Mouse (Mus musculus): ENCODE measurements around the gene Zbtb7a. TPM values are rescaled to one million over a fixed set of nuclear protein-coding genes. Genes with fewer than 3 reads are reported as not detected.
A peak's percentile ranks its signal among the peaks of the same experiment; 100 is the strongest.

Zbtb7a gene
- total RNA-seq, 2 experiments from 2014 or later, result 109 to 116 TPM

DNA sequence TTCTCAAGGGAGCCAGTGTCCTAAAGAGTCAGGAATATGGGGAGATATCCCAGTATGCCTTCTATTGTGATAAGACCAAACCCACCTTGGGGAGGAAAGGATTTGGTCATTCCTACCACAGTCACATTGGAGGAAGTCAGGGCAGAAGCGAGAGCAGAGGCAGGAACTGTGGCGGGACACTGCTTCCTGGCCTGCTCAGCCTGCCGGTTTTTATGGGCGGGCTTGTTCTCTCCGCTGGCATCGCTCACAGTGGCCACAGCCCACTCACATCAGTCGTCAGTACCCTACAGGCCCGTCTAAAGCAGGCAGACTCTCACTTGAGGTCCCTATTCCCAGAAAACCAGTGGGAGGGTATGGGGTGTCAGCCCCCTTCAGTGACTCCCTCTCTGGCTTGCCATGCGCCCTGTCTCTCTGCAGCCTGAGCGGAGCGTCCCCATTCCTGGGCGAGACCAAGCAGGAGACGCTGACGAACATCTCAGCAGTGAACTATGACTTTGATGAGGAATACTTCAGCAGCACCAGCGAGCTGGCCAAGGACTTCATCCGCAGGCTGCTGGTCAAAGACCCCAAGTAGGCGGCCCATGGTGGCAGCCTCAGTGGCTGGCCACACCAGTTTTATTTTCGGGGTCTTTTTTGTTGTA lies 56.4 kb downstream of the Zbtb7a start:
- no peak for DNase-seq

DNA sequence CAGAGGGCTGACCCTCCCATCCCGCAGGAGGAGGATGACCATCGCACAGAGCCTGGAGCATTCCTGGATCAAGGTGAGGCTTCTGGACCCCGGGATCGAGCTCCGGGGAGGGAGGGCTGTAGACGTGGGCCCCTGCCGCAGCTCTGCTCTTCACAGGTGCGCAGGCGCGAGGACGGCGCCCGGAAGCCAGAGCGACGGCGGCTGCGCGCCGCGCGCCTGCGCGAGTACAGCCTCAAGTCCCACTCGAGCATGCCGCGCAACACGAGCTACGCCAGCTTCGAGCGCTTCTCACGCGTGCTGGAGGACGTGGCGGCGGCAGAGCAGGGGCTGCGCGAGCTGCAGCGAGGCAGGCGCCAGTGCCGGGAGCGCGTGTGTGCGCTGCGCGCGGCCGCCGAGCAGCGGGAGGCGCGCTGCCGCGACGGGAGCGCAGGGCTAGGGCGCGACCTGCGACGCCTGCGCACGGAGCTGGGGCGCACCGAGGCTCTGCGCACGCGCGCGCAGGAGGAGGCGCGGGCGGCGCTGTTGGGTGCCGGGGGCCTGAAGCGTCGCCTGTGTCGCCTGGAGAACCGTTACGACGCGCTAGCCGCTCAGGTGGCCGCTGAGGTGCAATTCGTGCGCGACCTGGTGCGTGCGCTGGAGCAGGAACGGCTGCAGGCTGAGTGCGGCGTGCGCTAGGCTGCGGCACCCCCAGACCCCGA lies 57.4 kb downstream of the Zbtb7a start:
- DNase-seq, result peak; percentile 86 to 90

DNA sequence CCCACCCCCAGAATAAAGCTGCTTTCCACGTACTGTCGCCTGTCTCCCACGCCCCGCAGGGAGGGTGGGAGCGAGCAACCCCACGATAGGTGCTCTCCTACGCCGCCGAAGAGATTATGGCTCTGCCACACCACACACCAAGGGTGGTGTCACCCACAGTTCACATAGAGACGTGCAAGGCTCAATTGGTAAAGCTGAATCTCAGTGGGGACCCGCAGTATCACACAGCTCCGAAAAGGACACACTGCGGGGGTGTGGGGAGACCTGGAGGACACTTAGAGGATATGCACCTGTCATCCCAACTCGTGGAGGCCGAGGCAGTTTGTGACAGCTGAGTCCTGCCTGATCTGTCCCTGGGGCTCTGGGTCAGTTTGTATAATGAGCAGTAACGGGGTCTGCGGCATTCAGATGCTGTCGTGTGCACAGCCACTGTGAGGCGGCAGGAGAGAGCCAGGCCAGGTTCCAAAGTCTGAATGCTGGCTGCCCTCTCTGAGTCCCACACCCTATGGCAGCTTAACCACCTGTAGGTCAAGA lies 58.0 kb downstream of the Zbtb7a start:
- DNase-seq, result peak; percentile 51 to 58

DNA sequence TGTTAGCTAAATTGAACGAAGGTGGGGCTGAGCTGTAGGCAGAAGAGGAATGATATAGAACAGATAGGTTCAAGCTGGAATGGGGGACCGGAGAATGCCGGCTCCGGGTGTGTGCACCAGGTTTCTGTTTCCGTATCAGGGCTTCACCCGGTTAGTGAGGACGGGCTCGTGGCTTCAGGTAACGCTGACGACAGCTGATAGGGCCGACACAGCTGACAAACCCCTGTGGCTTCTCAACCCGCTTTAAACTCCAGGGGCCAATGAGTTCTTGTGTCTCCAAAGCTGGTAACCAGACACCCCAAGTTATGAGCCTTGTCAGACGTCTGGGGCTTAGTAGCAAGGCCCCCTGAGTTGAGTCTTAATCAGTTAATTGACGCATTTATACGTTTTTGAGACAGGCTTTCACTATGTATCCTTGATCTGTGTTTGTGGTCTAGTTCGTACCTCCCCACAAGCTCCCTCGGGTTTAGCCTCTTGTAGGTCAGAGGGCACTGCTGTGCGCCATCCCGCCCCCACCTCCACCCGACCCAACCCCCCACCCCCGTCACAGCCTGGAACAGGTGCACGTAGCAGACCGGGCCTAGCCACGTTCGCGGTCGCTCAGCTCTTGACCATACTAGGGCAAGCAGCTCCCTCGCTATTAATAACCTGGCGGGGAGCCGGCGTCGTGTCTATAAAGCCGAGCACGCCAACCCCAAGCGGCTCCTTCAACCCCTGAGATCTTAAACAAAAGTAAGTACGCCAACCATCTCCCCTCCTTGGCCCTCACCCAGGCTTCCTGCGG lies 59.2 kb downstream of the Zbtb7a start:
- no peak for DNase-seq

DNA sequence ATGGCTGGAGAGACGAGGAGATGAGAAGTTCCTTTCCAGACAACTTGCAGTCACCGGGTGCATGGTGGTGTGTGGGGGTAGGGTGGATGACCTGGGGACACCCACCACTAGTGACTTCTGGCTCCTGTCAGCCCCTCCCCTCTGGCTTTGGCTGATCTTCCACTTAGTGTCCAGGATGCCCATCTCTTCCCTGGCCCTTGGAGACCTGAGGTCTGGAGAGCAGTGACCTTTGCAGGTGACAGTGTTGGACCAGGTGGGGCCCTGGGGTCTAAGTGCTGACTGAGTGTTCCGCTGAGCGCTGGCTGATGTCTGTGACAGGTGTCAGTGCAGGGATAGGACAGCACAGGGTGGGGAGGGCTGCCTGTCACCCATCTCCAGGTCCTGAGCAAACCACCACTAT lies 60.3 kb downstream of the Zbtb7a start:
- DNase-seq, result peak in 1 of 2 experiments; percentile 3

DNA sequence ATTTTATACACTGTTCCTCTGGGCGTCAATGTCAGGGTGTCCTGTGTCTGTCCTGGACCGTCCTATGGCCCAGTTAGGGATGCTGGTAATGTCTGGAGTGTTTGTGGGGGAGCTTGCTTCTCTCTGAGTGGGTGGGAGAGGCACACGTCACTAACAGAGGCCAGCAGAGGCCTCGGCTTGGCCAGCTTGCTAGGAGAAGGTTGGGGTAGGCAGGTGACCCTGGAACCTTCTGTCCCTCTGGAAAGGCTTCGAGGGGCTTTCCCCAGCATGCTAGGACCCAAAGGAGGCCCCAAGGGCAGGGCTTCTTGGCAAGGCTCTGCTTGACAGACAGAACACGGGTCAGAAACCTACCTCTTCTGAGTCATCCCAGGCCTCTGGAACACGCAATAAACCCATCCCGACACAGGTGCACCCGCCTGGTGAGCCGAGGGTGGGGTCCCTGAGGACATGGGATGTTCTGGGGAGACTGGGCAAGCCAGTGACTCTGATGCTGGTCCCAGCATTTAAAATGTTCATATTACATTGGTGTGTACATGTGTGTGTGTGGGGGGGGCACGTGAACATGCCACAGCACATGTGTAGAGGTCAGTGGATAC lies 61.5 kb downstream of the Zbtb7a start:
- DNase-seq, result no peak

DNA sequence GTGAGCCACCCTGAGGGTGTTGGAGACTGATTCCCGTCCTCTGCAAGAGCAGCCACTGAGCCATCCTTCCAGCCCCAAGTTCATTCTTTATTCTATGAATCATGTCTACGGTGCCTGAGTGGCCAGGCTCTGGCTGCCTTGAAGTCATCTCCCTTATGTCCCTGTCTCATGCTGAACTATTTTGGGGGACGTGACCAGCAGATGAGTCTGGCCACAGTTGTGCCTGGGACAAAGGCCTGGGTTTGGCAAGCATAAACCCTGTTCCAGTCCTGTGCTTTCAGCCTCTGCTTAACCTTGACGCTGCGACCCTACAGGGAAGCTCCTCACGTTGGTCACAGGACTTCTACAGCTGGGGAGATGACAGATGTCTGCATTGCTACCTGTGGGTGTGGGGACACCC lies 62.3 kb downstream of the Zbtb7a start:
- DNase-seq, result no peak

DNA sequence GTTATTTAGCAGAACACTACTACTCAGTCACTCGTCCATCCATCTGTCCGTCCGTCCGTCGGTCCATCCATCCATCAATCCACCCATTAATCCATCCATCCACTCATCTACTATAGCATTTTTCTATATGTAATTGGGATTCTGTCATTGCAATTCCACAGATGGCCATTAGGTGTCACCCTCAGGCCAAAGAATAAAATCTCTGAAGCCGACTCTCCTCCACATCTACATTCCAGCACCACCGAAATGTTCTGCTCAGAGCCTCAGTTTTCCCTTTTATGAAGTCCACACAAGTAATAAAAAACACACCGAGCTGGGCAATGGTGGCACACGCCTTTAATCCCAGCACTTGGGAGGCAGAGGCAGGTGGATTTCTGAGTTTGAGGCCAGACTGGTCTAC lies 63.2 kb downstream of the Zbtb7a start:
- DNase-seq, result peak in 1 of 2 experiments; percentile 47

DNA sequence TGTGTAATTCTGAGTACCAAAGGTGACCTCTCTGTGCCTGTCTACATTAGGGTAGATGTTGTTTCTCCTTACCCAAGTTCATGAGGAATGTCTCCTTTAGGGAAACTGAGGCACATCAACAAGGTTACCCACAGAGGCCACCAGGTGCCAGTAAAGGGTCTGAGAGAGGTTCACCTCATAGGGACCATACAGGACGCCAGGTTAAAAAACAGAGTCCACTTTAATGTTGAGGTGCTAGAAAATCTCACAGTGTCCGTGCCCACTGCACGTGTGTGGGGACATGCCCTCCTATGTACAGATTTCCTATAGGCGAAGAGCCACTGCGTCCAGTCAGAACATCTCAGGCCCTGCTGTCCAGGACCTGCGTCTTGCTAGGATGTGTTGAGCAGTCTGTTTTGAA lies 64.0 kb downstream of the Zbtb7a start:
- DNase-seq, result no peak

DNA sequence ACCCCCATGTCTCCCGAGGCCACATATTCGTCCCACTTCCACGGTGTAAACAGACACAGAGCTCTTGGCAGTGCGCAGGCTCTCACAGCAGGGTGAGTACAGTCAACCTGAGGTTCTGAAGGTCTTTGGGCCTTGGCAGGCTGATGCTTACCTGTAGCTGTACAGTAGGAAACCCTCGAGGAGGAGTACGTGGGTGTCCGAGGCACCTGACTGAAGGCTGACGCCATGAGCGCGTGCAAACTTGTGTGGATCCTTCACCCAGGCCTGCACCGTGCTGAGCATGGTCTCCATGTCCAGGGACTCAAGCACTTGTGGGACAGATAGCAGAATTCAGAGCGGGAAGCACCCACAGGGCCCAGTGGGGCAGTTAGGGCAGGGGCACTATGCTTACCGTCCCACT lies 65.1 kb downstream of the Zbtb7a start:
- peak in 1 of 2 experiments; percentile 1 for DNase-seq

DNA sequence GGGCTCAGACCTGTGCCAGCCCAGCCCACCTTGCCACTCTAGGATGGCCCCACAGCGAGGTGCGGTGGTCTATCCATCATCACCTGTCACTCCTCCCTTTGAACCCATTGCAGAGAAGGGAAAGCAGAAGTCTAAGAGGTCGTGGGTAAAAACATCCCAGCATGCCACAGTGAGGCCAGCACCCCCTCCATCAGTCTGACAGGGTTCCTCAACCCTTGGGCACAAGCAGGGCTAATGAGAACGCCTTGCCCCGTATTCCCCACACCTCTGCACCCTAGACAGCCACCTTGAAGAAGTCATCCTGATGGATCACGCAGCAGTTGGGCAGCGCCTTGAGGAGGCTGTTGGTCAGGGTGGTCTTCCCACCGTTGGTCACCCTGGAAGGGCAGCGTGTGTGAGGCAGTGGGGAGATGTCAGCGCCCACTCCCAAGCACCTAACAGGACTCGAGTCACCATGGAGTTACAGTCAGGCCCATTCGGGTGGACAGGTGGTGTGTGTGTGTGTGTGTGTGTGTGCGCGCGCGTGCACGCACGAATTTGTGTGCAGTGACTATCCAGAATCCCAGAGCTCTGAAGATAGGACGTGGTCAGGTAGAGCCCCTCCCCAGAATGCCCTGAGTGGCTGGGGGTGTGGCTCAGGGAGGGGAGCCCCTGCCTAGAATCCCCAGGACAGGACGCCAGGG lies 65.7 kb downstream of the Zbtb7a start:
- DNase-seq, result peak in 1 of 2 experiments; percentile 1

DNA sequence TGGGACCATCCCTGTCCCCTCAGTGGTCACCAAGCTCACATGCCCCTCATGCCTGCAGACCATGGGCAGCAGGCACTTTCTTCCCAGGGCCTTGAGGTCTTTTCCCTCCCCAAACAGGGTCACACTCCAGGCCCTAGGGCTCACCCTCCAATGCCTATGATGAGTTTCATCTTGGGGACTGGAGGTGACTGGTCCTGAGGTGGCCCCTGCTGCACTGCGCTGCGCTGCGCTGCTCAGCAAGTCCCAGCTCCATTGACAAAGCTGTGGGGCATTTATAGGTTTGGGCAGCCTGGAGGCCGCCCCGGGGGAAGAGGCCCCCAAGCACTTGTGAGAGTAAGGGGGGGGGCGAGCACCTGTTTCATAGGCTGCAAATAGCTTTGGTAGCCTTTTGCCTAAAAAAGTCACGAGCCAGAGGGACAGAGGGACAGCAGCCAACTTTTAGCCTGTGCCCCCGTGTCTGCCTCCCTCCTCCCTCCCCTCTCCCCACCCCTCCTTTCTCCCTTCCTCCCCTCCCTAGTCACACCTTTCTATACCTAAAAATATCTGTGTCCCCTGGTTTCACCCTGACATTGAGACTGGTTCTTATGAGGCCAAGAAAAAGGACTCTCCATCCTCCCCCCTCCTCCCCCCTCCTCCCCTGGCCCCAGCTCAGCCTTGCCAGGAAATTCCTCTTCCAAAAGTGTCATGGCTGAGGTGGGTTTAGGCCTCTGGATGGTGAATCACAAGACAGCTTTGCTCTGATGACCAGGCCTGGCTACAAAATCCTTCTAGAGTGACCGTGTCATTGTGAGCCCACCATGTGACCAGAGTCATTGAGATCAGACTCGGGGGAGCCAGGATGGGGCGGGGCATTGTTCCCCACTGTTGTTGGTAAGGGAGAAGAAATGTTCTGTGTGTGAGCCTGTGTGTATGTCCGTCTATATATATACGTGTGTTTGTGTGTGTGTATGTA lies 67.1 kb downstream of the Zbtb7a start, which contains the start of gene Nmrk2:
Nmrk2 (minus strand) TSS at position 245 of the 952 bp plus-strand sequence.
- peak in 1 of 2 experiments; percentile 1 for DNase-seq

Small RNA genes lying within 50 kb of the gene (microRNA-seq; reads per million reads assigned to microRNA genes)
- 0 reads per million in 2 experiments for gene Mir5615-1
- gene Mir5615-2, result 0 reads per million in 2 experiments

Other genes with a start within 250 kb of the Zbtb7a start
- 100 to 1,000 TPM; 142 to 144 TPM for gene Timm13, start 234.3 kb upstream of the Zbtb7a start, total RNA-seq (2021)
- gene Lmnb2, start 217.0 kb upstream of the Zbtb7a start, total RNA-seq (2021), result 10 to 100 TPM; 19.6 to 19.7 TPM
- 10 to 100 TPM; 17.7 to 19.1 TPM for gene Gadd45b, start 205.1 kb upstream of the Zbtb7a start, total RNA-seq (2021)
- gene Gng7, start 120.3 kb upstream of the Zbtb7a start, total RNA-seq (2021), result 100 to 1,000 TPM; 161 to 175 TPM
- gene Diras1, start 109.6 kb upstream of the Zbtb7a start, total RNA-seq (2021), result 10 to 100 TPM; 96.5 to 98.1 TPM
- 10 to 100 TPM; 69.6 to 71.4 TPM for gene Slc39a3, start 97.8 kb upstream of the Zbtb7a start, total RNA-seq (2021)
- 100 to 1,000 TPM; 174 to 175 TPM for gene Sgta, start 75.0 kb upstream of the Zbtb7a start, total RNA-seq (2021)
- gene Thop1, start 65.2 kb upstream of the Zbtb7a start, total RNA-seq (2021), result 10 to 100 TPM; 48.9 to 55.3 TPM
- gene Creb3l3, start 36.3 kb upstream of the Zbtb7a start, total RNA-seq (2021), result under 1 TPM; 0.52 to 0.71 TPM
- gene Map2k2, start 29.3 kb upstream of the Zbtb7a start, total RNA-seq (2021), result 100 to 1,000 TPM; 132 to 141 TPM
- 10 to 100 TPM; 26.2 to 29.8 TPM for gene Pias4, start 32.7 kb downstream of the Zbtb7a start, total RNA-seq (2021)
- gene Eef2, start 41.4 kb downstream of the Zbtb7a start, total RNA-seq (2021), result 100 to 1,000 TPM; 868 to 892 TPM
- 10 to 100 TPM; 65.6 to 77.8 TPM for gene Dapk3, start 47.8 kb downstream of the Zbtb7a start, total RNA-seq (2021)
- gene 4930442H23Rik, start 48.6 kb downstream of the Zbtb7a start, total RNA-seq (2021), result not detected
- under 1 TPM; 0.20 to 0.25 TPM for gene Nmrk2, start 66.8 kb downstream of the Zbtb7a start, total RNA-seq (2021)
- gene Atcay, start 95.6 kb downstream of the Zbtb7a start, total RNA-seq (2021), result 100 to 1,000 TPM; 150 TPM
- 10 to 100 TPM; 65.7 to 70.0 TPM for gene Zfr2, start 97.9 kb downstream of the Zbtb7a start, total RNA-seq (2021)
- gene Matk, start 117.7 kb downstream of the Zbtb7a start, total RNA-seq (2021), result 100 to 1,000 TPM; 227 to 236 TPM
- 10 to 100 TPM; 32.3 to 36.0 TPM for gene Mrpl54, start 131.7 kb downstream of the Zbtb7a start, total RNA-seq (2021)
- gene Apba3, start 131.7 kb downstream of the Zbtb7a start, total RNA-seq (2021), result 10 to 100 TPM; 39.3 to 56.0 TPM
- gene Tjp3, start 156.4 kb downstream of the Zbtb7a start, total RNA-seq (2021), result 1 to 10 TPM in 1 of 2 experiments, under 1 TPM in 1; 0.65 to 1.7 TPM
- gene Pip5k1c, start 157.7 kb downstream of the Zbtb7a start, total RNA-seq (2021), result 100 to 1,000 TPM; 301 to 304 TPM
- gene Cactin, start 185.9 kb downstream of the Zbtb7a start, total RNA-seq (2021), result 10 to 100 TPM; 28.9 to 30.1 TPM
- gene Tbxa2r, start 193.5 kb downstream of the Zbtb7a start, total RNA-seq (2021), result 1 to 10 TPM in 1 of 2 experiments, under 1 TPM in 1; 0.91 to 1.1 TPM
- 1 to 10 TPM; 1.7 to 1.9 TPM for gene Gipc3, start 208.0 kb downstream of the Zbtb7a start, total RNA-seq (2021)
- 10 to 100 TPM; 27.6 to 35.0 TPM for gene Hmg20b, start 215.3 kb downstream of the Zbtb7a start, total RNA-seq (2021)
- 10 to 100 TPM; 43.5 to 48.4 TPM for gene Mfsd12, start 222.3 kb downstream of the Zbtb7a start, total RNA-seq (2021)
- 1 to 10 TPM; 1.6 to 1.9 TPM for gene 4930404N11Rik, start 230.6 kb downstream of the Zbtb7a start, total RNA-seq (2021)
- 10 to 100 TPM; 61.5 to 68.9 TPM for gene Fzr1, start 243.3 kb downstream of the Zbtb7a start, total RNA-seq (2021)
- 10 to 100 TPM; 72.5 to 76.9 TPM for gene Dohh, start 249.2 kb downstream of the Zbtb7a start, total RNA-seq (2021)
- 1 to 10 TPM; 4.0 to 6.6 TPM for gene Gm48551, start 249.2 kb downstream of the Zbtb7a start, total RNA-seq (2021)

Measured in layer of hippocampus, postnatal 36 days (tissue).